15 mouse cellular contexts compared by ENCODE assay signal in the genomic region with DNA sequence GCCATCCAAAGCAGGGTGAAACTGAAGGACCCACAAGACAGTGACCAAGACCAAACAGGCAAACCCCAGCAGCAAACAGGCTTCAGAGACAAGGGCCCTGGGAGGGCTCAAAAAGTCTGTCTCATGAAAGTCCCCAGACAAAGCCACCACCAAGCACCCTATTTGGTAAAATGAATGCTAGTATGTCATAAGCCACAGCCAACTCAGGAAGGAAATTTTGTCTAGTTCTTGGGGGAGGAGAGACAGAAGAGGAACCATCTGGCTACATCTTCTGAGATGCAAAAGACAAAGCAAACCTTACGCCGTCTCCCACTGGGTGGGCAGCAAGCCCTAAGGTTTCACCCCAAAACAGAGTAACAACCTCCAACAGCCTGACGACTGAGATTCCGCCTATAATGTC. TPM values are rescaled to one million over a fixed set of nuclear protein-coding genes. Genes with fewer than 3 reads are reported as not detected.
A peak's percentile ranks its signal among the peaks of the same experiment; 100 is the strongest.
DNase-seq lines count a peak whose midpoint lies in the region; ATAC-seq and TF ChIP-seq lines count a peak whose summit lies in the region.
"Had no signal": no experiment of that assay in that cellular context is flagged by ENCODE, and none has a peak within 500 bp of the region (broad histone marks: within the 10 kb centered on the region; RNA-seq: fewer than 3 reads in every experiment).

No protein-coding gene starts in this region.

- peak overlapping the region; percentile 60 for H3K27ac ChIP-seq in lung, embryonic 16.5 days (ENCODE audit: low read length)
- peak overlapping the region; percentile 92 for H3K27ac ChIP-seq in thymus, adult 2 months (ENCODE audit: control insufficient read depth, insufficient read depth, low read length)
- no peak overlapping the region for H3K27ac ChIP-seq in liver, embryonic 12.5 days

- DNase-seq in lung, postnatal 10 days = no peak
- peak; percentile 50 for DNase-seq in thymus, adult 2 months
- no peak for DNase-seq in cerebellum, postnatal 36 days
- no peak for DNase-seq in kidney, adult 8-10 months
- DNase-seq: right cerebral cortex, postnatal 14 days had no signal

- peaks cover 37% of the 10 kb centered on the region for H3K4me1 ChIP-seq in lung, embryonic 16.5 days (replicated peaks; ENCODE audit: control insufficient read depth, insufficient read depth, low read length)
- H3K4me1 ChIP-seq in thymus, adult 2 months (replicated peaks; ENCODE audit: control insufficient read depth, insufficient read depth, low read length) = peaks cover 82% of the 10 kb centered on the region
- H3K4me1 ChIP-seq in liver, embryonic 12.5 days = peaks cover 66% of the 10 kb centered on the region

- H3K27me3 ChIP-seq in lung, embryonic 16.5 days (ENCODE audit: control insufficient read depth, insufficient read depth, low read depth, low read length) = no peaks in the 10 kb centered on the region
- no peaks in the 10 kb centered on the region for H3K27me3 ChIP-seq in thymus, adult 2 months (ENCODE audit: control insufficient read depth, insufficient read depth, low read length)
- H3K27me3 ChIP-seq in liver, embryonic 12.5 days (replicated peaks) = no peaks in the 10 kb centered on the region
- H3K27me3 ChIP-seq: Patski had no signal

- no peak overlapping the region for H3K4me3 ChIP-seq in lung, embryonic 16.5 days (ENCODE audit: low read length)
- H3K4me3 ChIP-seq in thymus, adult 2 months (ENCODE audit: control insufficient read depth, insufficient read depth, low read length) = no peak overlapping the region
- H3K4me3 ChIP-seq in liver, embryonic 12.5 days = no peak overlapping the region
- H3K4me3 ChIP-seq: embryonic facial prominence, embryonic 10.5 days had no signal

- no peak for TF ChIP-seq CTCF in thymus, adult 2 months (IDR thresholded peaks at IDR 0.05; ENCODE audit: borderline replicate concordance, control insufficient read depth, extremely low read depth, insufficient read depth, low read length, poor library complexity)

- no peak for ATAC-seq in lung, embryonic 16.5 days (ENCODE audit: low read depth)
- peak; percentile 53 for ATAC-seq in activated CD4-positive, CD25-positive, alpha-beta regulatory T cell, adult 4 months
- ATAC-seq in hematopoietic stem cell, adult 5-6 weeks (replicated peaks in 1 of 2; ENCODE audit: insufficient read depth in 1 of 2, low FRiP score in 2 of 2, low TSS enrichment in 1 of 2, low read depth in 1 of 2, poor library complexity in 2 of 2, severe bottlenecking in 2 of 2) = peak; percentile 54 to 66
- ATAC-seq in liver, embryonic 12.5 days = no peak
- ATAC-seq: forebrain, embryonic 16.5 days; Patski had no signal

- H3K9me3 ChIP-seq in lung, embryonic 16.5 days (ENCODE audit: control insufficient read depth, low read length) = no peaks in the 10 kb centered on the region
- H3K9me3 ChIP-seq in liver, embryonic 12.5 days (replicated peaks) = no peaks in the 10 kb centered on the region
- H3K9me3 ChIP-seq: embryonic facial prominence, embryonic 10.5 days had no signal

- no peak overlapping the region; the same call in 1 of the 2 replicates for H3K9ac ChIP-seq in lung, embryonic 16.5 days (ENCODE audit: low read length)
- H3K9ac ChIP-seq in liver, embryonic 12.5 days = no peak overlapping the region

- no peak for TF ChIP-seq POLR2A in thymus, adult 2 months (IDR thresholded peaks at IDR 0.05; ENCODE audit: control insufficient read depth, extremely low read depth, insufficient read depth, low read length, poor library complexity)

- H3K4me2 ChIP-seq in lung, embryonic 16.5 days (ENCODE audit: low read depth, low read length) = no peak overlapping the region
- no peak overlapping the region for H3K4me2 ChIP-seq in liver, embryonic 12.5 days
- H3K4me2 ChIP-seq: heart, embryonic 11.5 days had no signal

- peaks cover 47% of the 10 kb centered on the region for H3K36me3 ChIP-seq in lung, embryonic 16.5 days (ENCODE audit: control insufficient read depth, insufficient read depth, low read length)
- peaks cover 41% of the 10 kb centered on the region for H3K36me3 ChIP-seq in thymus, adult 2 months (ENCODE audit: control insufficient read depth, insufficient read depth, low read length)
- peaks cover 98% of the 10 kb centered on the region for H3K36me3 ChIP-seq in liver, embryonic 12.5 days

- WGBS in lung, embryonic 16.5 days = 84% methylated on average over 4 of the region's 4 CpGs
- 9% methylated on average over 4 of the region's 4 CpGs for WGBS in thymus, adult 2 months
- WGBS in liver, embryonic 12.5 days (ENCODE audit: insufficient replicate concordance) = 72% methylated on average over 4 of the region's 4 CpGs

RNA-seq across cellular contexts. Expression of a gene that starts 36.3 kb away (rescaled TPM):
- polyA plus RNA-seq in lung, embryonic 16.5 days (2015; fragmentation: Nextera tagmentation; extraction: Ambion mirVana) = 71.7 and 77.6 TPM in 2 replicates
- 100 to 1,000 TPM; 243 to 280 TPM for polyA plus RNA-seq in activated CD4-positive, CD25-positive, alpha-beta regulatory T cell, adult 4 months (2017; shearing (Covaris generic))
- 302 and 384 TPM in 2 replicates for total RNA-seq in hematopoietic stem cell, adult 5-6 weeks (2017)
- 167 and 193 TPM in 2 replicates for polyA plus RNA-seq in thymus, adult 2 months (2012; rRNA removed)
- 32.5 and 34.2 TPM in 2 replicates for polyA plus RNA-seq in liver, embryonic 12.5 days (2016; fragmentation: Nextera tagmentation; extraction: Ambion mirVana)

RNA-seq across cellular contexts. Expression of a gene that starts 48.9 kb away (rescaled TPM):
- 0.10 and 0.20 TPM in 2 replicates for polyA plus RNA-seq in lung, embryonic 16.5 days (2015; fragmentation: Nextera tagmentation; extraction: Ambion mirVana)
- polyA plus RNA-seq in activated CD4-positive, CD25-positive, alpha-beta regulatory T cell, adult 4 months (2017; shearing (Covaris generic)) = not detected
- 0.75 and 1.7 TPM in 2 replicates for total RNA-seq in hematopoietic stem cell, adult 5-6 weeks (2017)
- 0.08 and 0.11 TPM in 2 replicates for polyA plus RNA-seq in thymus, adult 2 months (2012; rRNA removed)
- polyA plus RNA-seq in liver, embryonic 12.5 days (2016; fragmentation: Nextera tagmentation; extraction: Ambion mirVana) = 25.8 and 26.7 TPM in 2 replicates
- polyA plus RNA-seq: kidney, postnatal 0 days; limb, embryonic 11.5 days had no signal

Comparison
In these comparisons a context has a peak if more than half of its experiments do, and no peak if none do; other contexts are left out.
1. ATAC-seq: peak in activated CD4-positive, CD25-positive, alpha-beta regulatory T cell, adult 4 months (single experiment) and hematopoietic stem cell, adult 5-6 weeks (2 of 2); none in lung, embryonic 16.5 days (single experiment) and liver, embryonic 12.5 days (single experiment).
2. RNA of a gene that starts 48.9 kb away (polyA plus RNA-seq): 25.8 to 26.7 TPM in liver, embryonic 12.5 days; 0.10 to 0.20 TPM in lung, embryonic 16.5 days, 0.08 to 0.11 TPM in thymus, adult 2 months and not detected in activated CD4-positive, CD25-positive, alpha-beta regulatory T cell, adult 4 months; every median in the first group is over 10 times any median in the second.